Mouse (Mus musculus): ENCODE measurements around the gene Igflr1. TPM values are rescaled to one million over a fixed set of nuclear protein-coding genes. Genes with fewer than 3 reads are reported as not detected.

The Igflr1 gene
- polyA plus RNA-seq, 1 experiment from 2014 or later, result 8.1 TPM

DNA sequence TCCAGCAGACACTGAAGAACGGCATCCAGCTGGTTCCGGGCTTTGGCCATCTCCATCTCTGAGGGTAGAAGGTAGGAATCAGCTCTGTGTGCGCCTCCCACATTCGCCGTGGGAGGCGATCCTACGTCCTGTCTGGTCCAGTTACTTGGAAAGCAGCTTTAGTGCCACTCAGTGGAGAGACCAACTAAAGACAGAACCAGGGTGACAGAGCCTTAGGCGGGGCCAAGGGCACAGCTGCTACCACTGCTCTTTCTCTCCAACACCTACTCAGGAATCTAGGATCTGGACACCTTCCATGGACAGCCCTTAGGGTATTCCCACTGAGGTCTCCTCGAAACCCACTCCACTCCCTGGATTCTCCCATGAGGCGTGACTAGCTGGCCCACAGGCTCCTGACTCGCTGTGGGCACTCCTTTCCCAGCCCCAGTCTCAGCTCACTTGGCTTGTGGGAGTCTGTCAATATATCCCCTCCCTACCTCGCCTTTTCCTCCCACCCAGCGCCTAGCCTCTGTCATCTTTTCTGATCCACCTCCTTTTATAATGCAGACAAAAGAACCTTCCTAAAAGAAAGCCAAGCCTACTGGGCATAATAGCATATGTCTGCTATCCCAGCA is 7.2 kb upstream of the Igflr1 start:
- no peak overlapping the region for H3K27ac ChIP-seq
- no peak for ATAC-seq (replicated peaks)
- H3K36me3 ChIP-seq (replicated peaks), result peaks cover 28% of the 10 kb centered on the region; the same call in 1 of the 2 replicates
- no peaks in the 10 kb centered on the region for H3K27me3 ChIP-seq (replicated peaks)
- peaks cover 36% of the 10 kb centered on the region for H3K4me1 ChIP-seq
- WGBS, result 87% methylated on average over 13 of the region's 13 CpGs
- peak overlapping the region; percentile 60; the same call in 1 of the 2 replicates for H3K4me3 ChIP-seq
- H3K9ac ChIP-seq, result peak overlapping the region; percentile 70; the same call in 1 of the 2 replicates
- H3K4me2 ChIP-seq, result peak overlapping the region; percentile 97; the same call in 1 of the 2 replicates
- no peaks in the 10 kb centered on the region for H3K9me3 ChIP-seq

DNA sequence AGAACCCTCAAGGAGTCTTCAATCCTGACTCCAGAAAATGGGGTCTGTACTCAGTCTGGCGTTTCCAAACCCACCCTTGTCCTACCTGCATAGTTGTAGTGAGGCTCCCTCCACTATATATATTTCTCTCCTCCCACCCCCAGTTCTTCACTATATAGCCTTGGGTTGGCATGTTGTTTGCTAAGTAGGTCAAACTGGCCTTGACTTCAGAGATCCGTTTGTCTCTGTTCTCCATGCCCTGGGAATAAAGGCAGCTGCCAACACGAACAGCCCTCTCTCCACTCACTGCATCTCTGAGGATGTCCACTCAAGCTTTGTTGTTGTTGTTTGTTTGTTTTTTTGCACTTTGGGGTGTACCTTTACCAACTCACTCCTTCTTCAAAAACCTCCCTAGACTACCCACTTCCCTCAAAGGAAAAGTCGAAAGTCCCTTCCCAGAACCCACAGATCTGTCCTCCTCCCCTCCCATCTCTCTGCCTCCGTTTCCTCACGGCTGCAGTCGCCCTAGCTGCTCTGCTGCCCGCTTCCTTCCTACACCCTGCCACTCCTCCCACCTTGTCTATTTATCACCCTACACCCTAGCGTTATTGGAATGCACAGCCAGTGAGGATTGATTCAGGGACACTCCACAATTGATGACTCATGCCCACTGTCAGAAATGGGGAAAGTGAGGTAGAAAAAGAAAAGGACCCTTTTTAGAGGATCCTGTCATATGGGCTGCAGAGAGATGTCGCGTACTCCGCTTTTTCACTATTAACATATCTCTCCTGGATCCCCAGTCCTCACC is 6.4 kb upstream of the Igflr1 start:
- H3K9me3 ChIP-seq, result no peaks in the 10 kb centered on the region
- WGBS, result 17% methylated on average over 12 of the region's 12 CpGs
- H3K4me2 ChIP-seq, result peak overlapping the region; percentile 97
- no peaks in the 10 kb centered on the region for H3K27me3 ChIP-seq (replicated peaks)
- peak overlapping the region; percentile 60 for H3K4me3 ChIP-seq
- H3K9ac ChIP-seq, result peak overlapping the region; percentile 70
- H3K4me1 ChIP-seq, result peaks cover 30% of the 10 kb centered on the region
- H3K27ac ChIP-seq, result peak overlapping the region; percentile 71
- H3K36me3 ChIP-seq (replicated peaks), result peaks cover 28% of the 10 kb centered on the region; the same call in 1 of the 2 replicates
- no peak for ATAC-seq (replicated peaks)

DNA sequence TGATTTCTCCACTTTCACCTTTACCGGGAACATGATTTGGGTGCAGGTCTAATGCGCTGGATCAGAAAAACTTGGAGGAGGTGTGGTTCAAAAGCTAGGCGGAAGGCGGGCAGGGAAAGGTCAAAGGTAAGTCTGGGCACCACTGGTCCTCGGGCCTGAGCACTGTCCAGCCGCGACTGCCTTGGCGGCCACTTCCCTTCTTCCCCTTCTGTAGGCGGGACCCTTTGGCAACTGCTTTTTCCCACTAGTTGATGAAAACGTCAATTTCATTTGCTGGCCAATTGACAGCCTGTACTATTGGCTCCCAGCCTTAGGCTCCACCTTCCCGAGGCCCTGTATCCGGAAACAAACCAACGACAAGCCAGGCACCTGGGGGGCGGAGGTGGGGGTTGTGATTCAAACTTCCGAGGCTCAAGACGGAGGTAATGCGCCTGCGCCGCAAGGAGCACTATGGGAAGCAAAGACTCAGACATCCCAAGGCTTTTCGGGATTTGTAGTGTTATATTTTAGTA is 5.7 kb upstream of the Igflr1 start, which contains the start of gene Lin37:
Gene Lin37 (minus strand): TSS at position 396 of the 512 bp plus-strand sequence.
- Histone ChIP-seq H3K27me3 (replicated peaks) (no peaks in the 10 kb centered on the region), H3K27ac (peak within 1 kb of the TSS; percentile 71), H3K4me1 (peaks cover 35% of the 10 kb centered on the region), H3K36me3 (replicated peaks) (peaks cover 26% of the 10 kb centered on the region; the same call in 1 of the 2 replicates), H3K4me3 (peak within 1 kb of the TSS; percentile 60), H3K9me3 (no peaks in the 10 kb centered on the region), H3K9ac (peak within 1 kb of the TSS; percentile 70), H3K4me2 (peak within 1 kb of the TSS; percentile 97)
- WGBS, result under 1% methylated on average over 20 of the region's 20 CpGs
- ATAC-seq (replicated peaks), result peak; percentile 89

DNA sequence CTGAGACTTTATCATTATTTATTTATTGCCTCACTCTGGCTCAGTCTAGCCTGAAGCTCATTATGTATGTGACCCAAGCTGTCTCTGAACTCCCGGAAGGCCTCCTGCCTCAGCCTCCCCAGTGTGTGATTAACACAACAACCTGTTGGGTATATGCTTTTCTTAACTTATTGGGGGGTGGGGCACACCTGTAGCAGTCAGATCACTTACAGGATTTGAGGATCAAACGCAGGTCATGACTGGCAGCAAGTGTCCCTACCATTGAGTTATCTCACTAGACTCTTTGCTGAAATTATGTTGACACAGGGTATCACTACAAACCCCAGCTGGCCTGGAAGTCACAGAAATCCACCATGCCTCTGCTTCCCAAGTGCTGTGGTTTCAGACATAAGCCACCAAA is 4.9 kb upstream of the Igflr1 start:
- peak overlapping the region; percentile 64; the same call in 1 of the 2 replicates for H3K27ac ChIP-seq
- 64% methylated on average over 2 of the region's 2 CpGs for WGBS
- H3K4me2 ChIP-seq, result peak overlapping the region; percentile 97; the same call in 1 of the 2 replicates

DNA sequence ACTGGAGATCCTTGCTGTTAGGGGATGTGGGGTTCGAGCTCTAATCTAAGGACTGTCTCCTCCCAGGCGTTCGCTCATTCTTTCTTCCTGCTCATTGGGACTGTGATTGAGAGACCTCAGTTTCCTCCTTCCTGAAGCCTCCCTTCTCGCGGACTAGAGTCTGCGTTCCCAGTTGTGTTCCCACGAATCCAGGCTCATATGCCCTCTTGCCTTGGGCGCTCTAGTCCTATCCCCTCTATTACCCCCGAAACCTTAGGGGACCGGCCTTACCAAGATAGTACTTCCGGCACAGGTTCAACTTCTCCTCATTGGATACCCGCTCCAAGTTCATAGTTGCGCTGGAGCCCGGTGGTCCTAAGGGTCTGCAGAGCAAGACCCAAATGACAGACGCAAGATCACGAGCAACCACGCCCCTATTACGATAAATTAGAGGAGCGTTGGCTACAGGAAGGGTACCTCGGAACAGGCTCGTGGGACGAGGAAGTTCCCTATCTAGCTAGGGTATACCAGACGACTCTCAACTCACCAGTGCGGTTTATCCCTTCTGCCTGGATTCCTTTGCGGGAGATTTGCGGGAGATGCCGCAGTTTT is 2.6 kb upstream of the Igflr1 start:
- Histone ChIP-seq H3K4me2 (peak overlapping the region; percentile 89), H3K9ac (peak overlapping the region; percentile 84), H3K9me3 (no peaks in the 10 kb centered on the region), H3K27me3 (replicated peaks) (no peaks in the 10 kb centered on the region), H3K4me1 (peaks cover 35% of the 10 kb centered on the region), H3K4me3 (peak overlapping the region; percentile 95), H3K36me3 (replicated peaks) (peaks cover 12% of the 10 kb centered on the region; the same call in 1 of the 2 replicates), H3K27ac (peak overlapping the region; percentile 96)
- ATAC-seq (replicated peaks), result no peak
- 2% methylated on average over 27 of the region's 27 CpGs for WGBS

More for the DNA sequence above, 4.9 kb upstream of the Igflr1 start:
- H3K27me3 ChIP-seq (replicated peaks), result no peaks in the 10 kb centered on the region
- H3K4me1 ChIP-seq, result peaks cover 35% of the 10 kb centered on the region
- no peak overlapping the region for H3K9ac ChIP-seq
- no peaks in the 10 kb centered on the region for H3K9me3 ChIP-seq
- ATAC-seq (replicated peaks), result no peak
- no peak overlapping the region for H3K4me3 ChIP-seq
- H3K36me3 ChIP-seq (replicated peaks), result peaks cover 18% of the 10 kb centered on the region; the same call in 1 of the 2 replicates

DNA sequence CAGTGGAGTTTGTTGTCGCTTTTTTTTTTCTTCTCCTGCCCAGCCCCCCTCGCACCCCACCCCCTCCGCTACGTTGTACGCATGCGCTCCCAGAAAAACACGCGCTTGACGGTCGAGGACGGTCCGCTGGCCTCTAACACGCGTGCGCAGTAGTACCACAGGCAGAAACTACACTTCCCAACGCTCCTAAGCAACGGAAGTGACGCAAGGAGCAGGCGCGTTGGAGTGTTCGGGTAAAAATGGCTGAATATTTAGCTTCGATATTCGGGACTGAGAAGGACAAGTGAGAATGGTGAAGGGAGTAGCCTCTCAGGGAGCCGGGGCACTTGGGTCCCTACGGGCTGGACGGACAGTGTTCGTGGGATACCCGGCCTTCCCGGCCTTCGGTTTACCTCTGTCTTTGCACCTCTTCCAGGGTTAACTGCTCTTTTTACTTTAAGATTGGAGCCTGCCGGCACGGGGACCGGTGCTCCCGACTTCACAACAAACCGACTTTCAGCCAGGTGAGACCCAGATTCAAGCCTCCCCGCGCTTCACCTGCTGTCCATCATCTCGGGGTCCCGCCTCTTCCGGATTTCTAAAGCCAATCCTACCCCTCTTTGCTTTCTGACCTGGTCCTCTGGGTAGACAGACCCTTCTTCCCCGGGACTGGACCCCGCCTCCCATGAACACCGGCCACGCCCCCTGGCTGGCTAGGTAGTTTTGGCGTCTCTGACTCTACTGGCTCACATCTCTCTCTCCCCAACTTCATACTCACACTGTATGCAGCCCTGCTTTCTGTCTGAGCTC is 1.9 kb upstream of the Igflr1 start, which contains the start of the genes U2af1l4, Gm49396 and Psenen:
Gene U2af1l4 (plus strand): TSS at position 185 of the 789 bp plus-strand sequence.
Gene Gm49396 (plus strand): TSS at position 228 of the 789 bp plus-strand sequence.
Gene Psenen (minus strand): TSS at position 511 of the 789 bp plus-strand sequence.
- H3K36me3 ChIP-seq (replicated peaks), result peaks cover 16% of the 10 kb centered on the region; the same call in 1 of the 2 replicates
- under 1% methylated on average over 45 of the region's 45 CpGs for WGBS

DNA sequence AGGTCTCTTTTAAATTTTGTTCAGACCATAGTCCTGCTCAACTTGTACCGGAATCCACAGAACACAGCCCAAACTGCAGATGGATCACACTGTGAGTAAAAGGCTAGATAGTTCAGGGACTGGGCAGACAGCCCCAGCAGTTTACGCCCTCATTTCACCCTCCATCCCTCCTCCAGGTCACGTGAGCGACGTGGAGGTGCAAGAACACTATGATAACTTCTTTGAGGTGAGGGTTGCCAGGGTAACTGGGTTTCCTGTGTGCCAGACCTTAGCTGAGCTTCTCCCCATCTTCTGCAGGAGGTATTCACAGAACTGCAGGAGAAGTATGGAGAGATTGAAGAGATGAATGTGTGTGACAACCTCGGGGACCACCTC is 1.3 kb upstream of the Igflr1 start:
- Histone ChIP-seq H3K36me3 (replicated peaks) (peaks cover 22% of the 10 kb centered on the region; the same call in 1 of the 2 replicates), H3K27ac (peak overlapping the region; percentile 96), H3K9ac (peak overlapping the region; percentile 84), H3K4me2 (peak overlapping the region; percentile 89), H3K4me3 (peak overlapping the region; percentile 95), H3K27me3 (replicated peaks) (no peaks in the 10 kb centered on the region), H3K4me1 (peaks cover 24% of the 10 kb centered on the region), H3K9me3 (no peaks in the 10 kb centered on the region)
- ATAC-seq (replicated peaks), result no peak
- WGBS, result 30% methylated on average over 6 of the region's 6 CpGs

More for the DNA sequence above, 1.9 kb upstream of the Igflr1 start, which contains the start of the genes U2af1l4, Gm49396 and Psenen:
- H3K4me3 ChIP-seq, result peak within 1 kb of the TSS; percentile 95
- peak within 1 kb of the TSS; percentile 96 for H3K27ac ChIP-seq
- ATAC-seq (replicated peaks), result peak; percentile 89
- peak within 1 kb of the TSS; percentile 89 for H3K4me2 ChIP-seq
- H3K4me1 ChIP-seq, result peaks cover 30% of the 10 kb centered on the region
- H3K27me3 ChIP-seq (replicated peaks), result no peaks in the 10 kb centered on the region
- H3K9me3 ChIP-seq, result no peaks in the 10 kb centered on the region
- H3K9ac ChIP-seq, result peak within 1 kb of the TSS; percentile 84

DNA sequence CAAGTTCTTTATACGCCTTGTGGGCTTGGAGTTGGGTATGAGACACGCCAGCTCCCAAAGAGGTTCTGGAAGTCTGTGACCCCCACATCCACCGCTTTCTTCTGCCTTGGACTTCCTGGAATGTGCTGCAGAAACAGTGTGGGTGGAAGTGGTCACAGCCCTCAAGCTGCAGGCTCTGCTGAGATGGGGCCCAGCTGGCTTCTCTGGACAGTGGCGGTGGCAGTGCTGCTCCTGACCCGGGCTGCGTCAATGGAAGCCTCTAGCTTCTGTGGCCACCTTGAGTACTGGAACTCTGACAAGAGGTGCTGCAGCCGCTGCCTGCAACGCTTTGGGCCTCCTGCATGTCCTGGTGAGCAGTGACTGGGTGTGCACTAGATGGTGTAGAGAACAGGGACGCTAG is 806 bp downstream of the Igflr1 start:
- no peak for ATAC-seq (replicated peaks)
- Histone ChIP-seq H3K4me1 (peaks cover 15% of the 10 kb centered on the region), H3K9me3 (no peaks in the 10 kb centered on the region), H3K4me2 (no peak overlapping the region), H3K36me3 (replicated peaks) (peaks cover 43% of the 10 kb centered on the region), H3K4me3 (no peak overlapping the region), H3K9ac (no peak overlapping the region), H3K27ac (no peak overlapping the region), H3K27me3 (replicated peaks) (no peaks in the 10 kb centered on the region)
- WGBS, result 92% methylated on average over 9 of the region's 9 CpGs

DNA sequence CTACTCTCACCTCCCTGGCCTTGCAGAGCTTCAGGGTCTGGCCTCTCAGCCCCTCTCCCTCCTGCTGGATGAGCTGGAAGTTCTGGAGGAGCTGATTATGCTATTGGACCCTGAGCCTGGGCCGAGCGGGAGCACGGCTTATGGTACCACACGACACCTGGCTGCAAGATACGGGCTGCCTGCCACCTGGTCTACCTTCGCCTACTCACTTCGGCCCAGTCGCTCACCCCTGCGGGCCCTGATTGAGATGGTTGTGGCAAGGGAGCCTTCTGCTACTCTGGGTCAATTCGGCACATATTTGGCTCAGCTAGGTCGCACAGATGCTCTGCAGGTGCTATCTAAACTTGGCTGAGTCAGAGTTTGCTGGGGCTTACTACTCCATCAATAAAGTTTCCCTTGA is 2.3 kb downstream of the Igflr1 start:
- H3K27ac ChIP-seq, result no peak overlapping the region
- no peaks in the 10 kb centered on the region for H3K9me3 ChIP-seq
- H3K9ac ChIP-seq, result no peak overlapping the region
- no peak overlapping the region for H3K4me2 ChIP-seq
- H3K27me3 ChIP-seq (replicated peaks), result no peaks in the 10 kb centered on the region
- WGBS, result 90% methylated on average over 11 of the region's 11 CpGs
- peaks cover 9% of the 10 kb centered on the region for H3K4me1 ChIP-seq
- H3K36me3 ChIP-seq (replicated peaks), result peaks cover 56% of the 10 kb centered on the region
- H3K4me3 ChIP-seq, result no peak overlapping the region
- no peak for ATAC-seq (replicated peaks)

DNA sequence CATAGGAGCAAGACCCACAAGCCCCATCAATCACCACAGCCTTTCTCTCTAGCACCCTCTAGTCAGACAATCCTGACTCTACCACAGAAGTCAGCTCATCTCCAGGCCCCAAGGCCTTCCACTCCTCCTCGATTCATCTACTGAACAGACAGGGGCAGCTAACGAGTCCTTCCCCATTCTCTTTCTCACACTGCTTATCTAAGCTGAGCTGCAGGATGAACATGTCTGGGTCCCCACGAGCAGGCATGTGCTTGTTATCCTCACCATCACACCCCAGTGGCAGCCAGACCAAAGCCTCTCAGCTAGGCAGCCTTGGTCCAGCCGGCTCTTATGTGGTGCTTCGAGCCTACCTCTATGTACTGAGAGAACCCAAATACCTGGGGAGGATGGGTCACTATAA is 7.2 kb downstream of the Igflr1 start:
- peaks cover 92% of the 10 kb centered on the region for H3K36me3 ChIP-seq (replicated peaks)
- WGBS, result 92% methylated on average over 5 of the region's 5 CpGs
- no peak overlapping the region for H3K4me2 ChIP-seq
- no peak overlapping the region for H3K9ac ChIP-seq
- no peaks in the 10 kb centered on the region for H3K4me1 ChIP-seq
- H3K4me3 ChIP-seq, result no peak overlapping the region
- H3K9me3 ChIP-seq, result no peaks in the 10 kb centered on the region
- no peak for ATAC-seq (replicated peaks)
- H3K27ac ChIP-seq, result no peak overlapping the region
- no peaks in the 10 kb centered on the region for H3K27me3 ChIP-seq (replicated peaks)

DNA sequence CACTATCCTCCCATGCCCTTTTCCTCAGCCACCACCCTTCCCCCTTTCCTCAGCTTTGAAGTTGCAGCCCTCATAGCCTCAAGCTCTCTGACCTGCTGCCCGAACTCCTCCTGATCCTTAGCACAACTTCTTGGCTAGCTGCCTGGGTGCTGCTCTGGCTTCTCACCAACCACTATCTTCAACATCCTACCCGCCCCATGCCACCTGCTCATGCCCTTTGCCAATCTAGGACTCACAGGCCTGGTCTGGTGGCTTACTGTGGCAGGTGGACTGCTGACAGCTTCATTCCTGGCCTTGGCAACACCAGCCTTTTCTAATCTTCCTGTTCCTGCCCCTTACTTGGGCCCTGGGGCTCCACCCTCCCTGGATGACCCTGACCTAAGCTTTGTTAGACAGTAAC is 7.7 kb downstream of the Igflr1 start:
- 80% methylated on average over 2 of the region's 2 CpGs for WGBS
- Histone ChIP-seq H3K4me1 (no peaks in the 10 kb centered on the region), H3K4me2 (no peak overlapping the region), H3K27me3 (replicated peaks) (no peaks in the 10 kb centered on the region), H3K36me3 (replicated peaks) (peaks cover 95% of the 10 kb centered on the region), H3K9me3 (no peaks in the 10 kb centered on the region), H3K27ac (no peak overlapping the region), H3K4me3 (no peak overlapping the region), H3K9ac (no peak overlapping the region)
- ATAC-seq (replicated peaks), result no peak
